Mouse (Mus musculus) stomach, embryonic 16.5 days (tissue): ENCODE measurements around the gene Serpina3f. TPM values are rescaled to one million over a fixed set of nuclear protein-coding genes. Genes with fewer than 3 reads are reported as not detected.
A peak's percentile ranks its signal among the peaks of the same experiment; 100 is the strongest.

Experiments used
- ATAC-seq: fragments of 200-750 bp; cut with Nextera tagmentation; 2 replicates; pipeline ENCODE4 v1.8.0; 2017; ENCODE audit warnings: moderate number of reproducible peaks, moderate TSS enrichment; ENCODE audit not compliant: insufficient read depth, low FRiP score
- H3K27ac ChIP-seq: fragments of 300-500 bp; sonication (generic); 2 replicates; pipeline ENCODE4 v1.5.1; 2014; ENCODE audit warnings: low read length
- H3K27me3 ChIP-seq: fragments of 300-500 bp; sonication (generic); 2 replicates; pipeline ENCODE4 v1.6.1; 2014; ENCODE audit warnings: low read length, control low read depth, mixed read lengths; ENCODE audit not compliant: control insufficient read depth, insufficient read depth
- H3K36me3 ChIP-seq: fragments of 300-500 bp; sonication (generic); 2 replicates; pipeline ENCODE4 v1.6.1; 2014; ENCODE audit warnings: low read length; ENCODE audit not compliant: control insufficient read depth, insufficient read depth
- H3K4me1 ChIP-seq: fragments of 300-500 bp; sonication (generic); 2 replicates; pipeline ENCODE4 v1.6.1; 2014; ENCODE audit warnings: low read length, control low read depth, mixed read lengths; ENCODE audit not compliant: control insufficient read depth, insufficient read depth
- H3K4me2 ChIP-seq: fragments of 300-500 bp; sonication (generic); 2 replicates; pipeline ENCODE4 v1.6.1; 2014; ENCODE audit warnings: low read depth, low read length, mixed read lengths
- H3K4me3 ChIP-seq: fragments of 300-500 bp; sonication (generic); replicated peaks from 2 replicates; pipeline ENCODE4 v1.5.1; 2014; ENCODE audit warnings: mild to moderate bottlenecking, low read length
- H3K9ac ChIP-seq: fragments of 300-500 bp; sonication (generic); 2 replicates; pipeline ENCODE4 v1.6.1; 2014; ENCODE audit warnings: low read length
- H3K9me3 ChIP-seq: fragments of 300-500 bp; sonication (generic); replicated peaks from 2 replicates; pipeline ENCODE4 v1.6.1; 2016; ENCODE audit warnings: low read length, control low read depth; ENCODE audit not compliant: control insufficient read depth
- WGBS: fragments of 180-500 bp; shearing (Covaris S2); extraction: QIAGEN DNeasy Blood & Tissue Kit; methylation state at CpG from one replicate; pipeline ENCODE4 v1.1.7; 2014; 5-methylcytosine and 5-hydroxymethylcytosine counted together
- polyA plus RNA-seq: library from polyadenylated mRNA; unstranded; fragments of >200 nt; fragmentation: Nextera tagmentation; extraction: Ambion mirVana; gene quantifications from 2 replicates; pipeline ENCODE4 v1.2.1, GENCODE M21; 2015

The Serpina3f gene
- polyA plus RNA-seq, 1 experiment from 2014 or later: 0.15 TPM

- H3K4me2 ChIP-seq: no peak overlapping the region
- no peak overlapping the region for H3K27ac ChIP-seq
- ATAC-seq: no peak
- no peak overlapping the region for H3K9ac ChIP-seq
- no peaks in the 10 kb centered on the region for H3K4me1 ChIP-seq
- H3K36me3 ChIP-seq: no peaks in the 10 kb centered on the region
- no peak overlapping the region for H3K4me3 ChIP-seq
- H3K27me3 ChIP-seq: no peaks in the 10 kb centered on the region
- no peaks in the 10 kb centered on the region for H3K9me3 ChIP-seq
Observed at GRCm38 (mm10) chr12:104243307-104243706, 29.0 kb downstream of the Serpina3f start.

DNA sequence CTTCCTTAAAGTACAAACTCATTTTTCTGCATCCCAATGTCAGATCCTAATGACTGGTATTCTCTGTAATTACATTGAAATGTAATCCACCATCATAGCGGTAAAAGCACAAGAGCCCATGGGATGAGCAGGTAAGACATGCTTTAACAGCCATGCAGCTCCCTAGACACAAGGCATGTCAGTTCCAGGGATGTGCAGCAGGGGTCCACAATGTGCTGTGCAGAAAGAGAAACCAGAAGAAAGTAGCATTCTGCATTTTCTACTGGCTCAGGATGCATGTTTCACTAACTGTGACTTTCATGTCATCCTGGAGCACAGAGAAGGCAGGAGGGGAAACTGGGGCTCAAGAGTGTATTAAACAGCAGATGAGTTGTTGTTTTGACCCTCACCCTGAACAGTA lies 30.7 kb downstream of the Serpina3f start:
- Histone ChIP-seq H3K4me3 (no peak overlapping the region), H3K36me3 (no peaks in the 10 kb centered on the region), H3K4me1 (no peaks in the 10 kb centered on the region), H3K9ac (no peak overlapping the region), H3K27ac (no peak overlapping the region), H3K4me2 (no peak overlapping the region), H3K27me3 (no peaks in the 10 kb centered on the region), H3K9me3 (no peaks in the 10 kb centered on the region)
- no peak for ATAC-seq
- WGBS: 79% methylated on average over 1 of the region's 1 CpGs

DNA sequence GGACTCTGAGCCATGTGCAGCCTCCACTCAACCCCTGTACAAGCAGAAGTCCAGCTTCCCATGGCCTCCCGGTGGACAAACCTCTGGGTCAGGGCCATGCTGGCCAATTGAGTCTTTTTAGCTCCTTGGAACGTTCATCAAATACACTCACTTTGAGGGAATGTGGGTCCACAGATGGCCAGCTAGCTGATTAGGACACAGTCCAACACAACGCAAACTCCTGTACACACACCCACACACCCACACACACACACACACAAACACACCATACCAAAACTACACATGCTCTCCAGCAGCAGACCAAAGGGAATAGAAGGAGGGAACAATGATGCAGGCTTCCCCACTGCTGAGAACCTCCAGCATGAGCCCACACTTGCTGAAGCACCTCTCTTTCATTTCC lies 31.3 kb downstream of the Serpina3f start:
- H3K36me3 ChIP-seq: no peaks in the 10 kb centered on the region
- H3K4me2 ChIP-seq: no peak overlapping the region
- H3K27me3 ChIP-seq: no peaks in the 10 kb centered on the region
- H3K4me1 ChIP-seq: no peaks in the 10 kb centered on the region
- H3K27ac ChIP-seq: no peak overlapping the region
- H3K4me3 ChIP-seq: no peak overlapping the region
- WGBS: 61% methylated on average over 3 of the region's 3 CpGs
- no peak overlapping the region for H3K9ac ChIP-seq
- no peaks in the 10 kb centered on the region for H3K9me3 ChIP-seq
- ATAC-seq: no peak

DNA sequence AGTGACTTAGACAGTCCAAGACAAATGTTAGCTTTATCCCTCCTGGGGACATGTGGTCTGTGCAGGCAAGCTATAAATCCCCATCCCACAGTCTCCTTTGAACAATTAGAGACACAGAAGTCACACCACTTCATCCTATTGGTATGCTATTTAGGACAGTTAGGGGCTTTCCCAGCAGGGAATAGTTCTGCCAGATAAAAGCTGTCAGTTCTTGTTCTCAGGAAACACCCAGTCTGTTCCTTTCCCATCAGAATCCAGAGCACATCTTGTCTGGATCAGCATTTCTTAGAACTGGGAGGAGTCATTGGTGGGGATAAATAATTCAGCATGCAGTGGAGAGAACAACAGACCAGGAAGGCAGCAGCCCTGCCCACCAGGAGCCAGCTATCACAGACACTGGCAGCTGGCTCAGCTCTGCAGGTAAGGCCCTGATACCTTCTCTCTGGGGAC lies 33.2 kb downstream of the Serpina3f start:
- H3K36me3 ChIP-seq: no peaks in the 10 kb centered on the region
- no peaks in the 10 kb centered on the region for H3K4me1 ChIP-seq
- H3K27ac ChIP-seq: no peak overlapping the region
- no peaks in the 10 kb centered on the region for H3K9me3 ChIP-seq
- H3K4me2 ChIP-seq: no peak overlapping the region
- no peaks in the 10 kb centered on the region for H3K27me3 ChIP-seq
- H3K4me3 ChIP-seq: no peak overlapping the region
- H3K9ac ChIP-seq: no peak overlapping the region
- ATAC-seq: peak; percentile 21; the same call in 1 of the 2 replicates

DNA sequence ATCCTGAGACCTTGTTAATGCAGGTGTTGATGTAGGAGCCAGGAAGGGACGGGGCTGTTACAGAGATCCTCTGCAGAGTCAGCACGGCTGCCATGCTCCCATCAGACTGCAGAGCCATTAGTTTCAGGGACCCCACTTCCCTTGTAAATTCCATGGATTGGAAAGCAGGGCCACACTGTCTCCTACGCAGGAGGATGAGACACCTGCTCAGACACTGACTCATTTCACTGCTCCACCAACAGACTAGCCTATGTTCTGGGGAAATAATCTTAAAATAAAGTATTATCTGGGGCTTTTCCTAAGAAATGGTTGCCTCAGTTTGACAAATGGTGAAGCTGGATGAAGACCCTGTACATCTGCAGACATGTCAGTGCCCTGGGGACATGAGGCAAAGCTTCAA lies 33.9 kb downstream of the Serpina3f start:
- no peak overlapping the region for H3K9ac ChIP-seq
- H3K4me1 ChIP-seq: no peaks in the 10 kb centered on the region
- no peaks in the 10 kb centered on the region for H3K27me3 ChIP-seq
- H3K27ac ChIP-seq: no peak overlapping the region
- H3K36me3 ChIP-seq: no peaks in the 10 kb centered on the region
- no peak overlapping the region for H3K4me3 ChIP-seq
- 64% methylated on average over 3 of the region's 3 CpGs for WGBS
- no peak for ATAC-seq
- no peak overlapping the region for H3K4me2 ChIP-seq
- H3K9me3 ChIP-seq: no peaks in the 10 kb centered on the region

DNA sequence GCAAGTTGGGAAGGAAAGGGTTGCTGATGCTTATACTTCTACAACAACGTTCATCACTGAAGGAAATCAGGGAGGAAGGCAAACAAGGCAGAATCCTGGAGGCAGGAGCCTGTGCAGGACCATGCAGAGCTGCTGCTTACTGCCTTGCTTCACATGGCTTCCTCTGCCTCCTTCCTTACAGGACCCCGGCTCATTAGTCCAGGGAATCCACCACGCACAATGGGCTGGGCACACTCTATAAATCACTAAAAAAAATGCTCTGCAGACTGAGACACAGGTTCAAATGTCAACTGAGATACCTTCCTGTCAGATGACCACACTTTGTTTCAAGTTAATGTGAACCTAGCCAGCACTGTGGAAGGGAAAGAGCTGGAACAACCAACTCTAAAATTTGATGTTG lies 46.7 kb downstream of the Serpina3f start:
- Histone ChIP-seq H3K27me3 (no peaks in the 10 kb centered on the region), H3K9ac (no peak overlapping the region), H3K4me2 (no peak overlapping the region), H3K36me3 (no peaks in the 10 kb centered on the region), H3K9me3 (no peaks in the 10 kb centered on the region), H3K27ac (no peak overlapping the region), H3K4me3 (no peak overlapping the region), H3K4me1 (no peaks in the 10 kb centered on the region)
- 47% methylated on average over 3 of the region's 3 CpGs for WGBS
- ATAC-seq: no peak

DNA sequence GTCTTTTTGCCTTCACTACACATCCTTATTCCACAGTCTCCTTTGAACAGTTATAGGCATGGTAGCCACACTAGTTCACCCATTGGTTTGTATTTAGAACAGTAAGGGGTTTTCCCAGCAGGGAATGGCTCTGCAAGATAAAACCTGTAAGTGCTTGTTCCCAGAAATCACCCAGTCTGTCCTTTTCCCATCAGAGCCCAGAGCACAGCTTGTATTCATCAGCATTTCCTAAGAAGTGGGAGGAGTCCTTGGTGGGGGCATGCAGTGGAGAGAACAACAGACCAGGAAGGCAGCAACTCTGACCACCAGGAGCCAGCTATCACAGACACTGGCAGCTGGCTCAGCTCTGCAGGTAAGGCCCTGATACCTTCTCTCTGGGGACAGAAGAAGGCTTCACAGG lies 48.5 kb downstream of the Serpina3f start, which contains the start of gene Serpina3i:
Serpina3i (plus strand) TSS at position 260 of the 400 bp plus-strand sequence.
- no peaks in the 10 kb centered on the region for H3K27me3 ChIP-seq
- H3K9ac ChIP-seq: no peak within 1 kb of the TSS
- no peak within 1 kb of the TSS for H3K27ac ChIP-seq
- no peaks in the 10 kb centered on the region for H3K4me1 ChIP-seq
- ATAC-seq: no peak
- no peaks in the 10 kb centered on the region for H3K9me3 ChIP-seq
- H3K36me3 ChIP-seq: no peaks in the 10 kb centered on the region
- H3K4me3 ChIP-seq: no peak within 1 kb of the TSS
- no peak within 1 kb of the TSS for H3K4me2 ChIP-seq

GRCm38 (mm10) chr12:104266374-104266773 lies 52.0 kb downstream of the Serpina3f start:
- Histone ChIP-seq H3K4me3 (no peak overlapping the region), H3K9ac (no peak overlapping the region), H3K4me2 (no peak overlapping the region), H3K27ac (no peak overlapping the region), H3K9me3 (no peaks in the 10 kb centered on the region), H3K36me3 (no peaks in the 10 kb centered on the region), H3K27me3 (no peaks in the 10 kb centered on the region), H3K4me1 (no peaks in the 10 kb centered on the region)
- 79% methylated on average over 3 of the region's 3 CpGs for WGBS
- no peak for ATAC-seq
